Mouse (Mus musculus): ENCODE measurements around the gene Homer3.

The Homer3 gene
- long read RNA-seq, experiment 1, transcript Homer3-203 (10 exons, 2,445 nt), result major isoform, 8 of 17 reads
- long read RNA-seq, experiment 1, partial matches to known transcripts, result 4 of 17 reads
- long read RNA-seq, experiment 1, other reads (novel, unspliced or antisense), result 3 of 17 reads
- long read RNA-seq, experiment 2, transcript Homer3-203 (10 exons, 2,445 nt), result major isoform, 8 of 19 reads
- long read RNA-seq, experiment 2, partial matches to known transcripts, result 2 of 19 reads
- long read RNA-seq, experiment 2, other reads (novel, unspliced or antisense), result 9 of 19 reads

DNA sequence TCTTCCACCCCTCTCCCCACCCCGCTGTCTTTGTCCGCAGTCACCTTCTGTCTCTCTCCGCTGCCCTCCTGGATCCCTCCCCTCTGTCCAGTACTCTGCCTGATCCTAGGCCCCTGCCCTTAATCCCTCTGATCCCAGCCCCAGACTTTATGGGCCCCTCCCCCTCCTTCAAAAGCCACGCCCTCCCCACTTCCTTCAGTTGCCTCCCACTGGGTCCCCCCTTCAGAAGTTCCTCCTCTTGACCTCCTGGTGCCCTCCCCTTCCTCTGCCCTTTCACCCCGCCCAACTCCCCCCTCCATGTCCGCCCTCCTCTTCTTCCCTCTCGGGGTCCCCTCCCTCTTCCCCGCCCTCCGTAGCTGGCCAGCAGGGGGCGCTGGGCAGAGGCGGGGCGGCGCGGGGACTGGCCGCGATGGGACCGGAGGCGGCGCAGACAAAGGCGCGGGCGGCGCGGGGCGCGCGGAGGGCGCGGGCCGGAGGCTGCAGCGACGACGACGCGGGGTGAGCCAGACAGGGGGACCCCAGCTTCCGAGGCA lies at the start of gene Homer3:
Homer3 (plus strand) TSS at position 225 of the 533 bp plus-strand sequence.
- intact Hi-C loops (cut with DNase I), result no loop called here

DNA sequence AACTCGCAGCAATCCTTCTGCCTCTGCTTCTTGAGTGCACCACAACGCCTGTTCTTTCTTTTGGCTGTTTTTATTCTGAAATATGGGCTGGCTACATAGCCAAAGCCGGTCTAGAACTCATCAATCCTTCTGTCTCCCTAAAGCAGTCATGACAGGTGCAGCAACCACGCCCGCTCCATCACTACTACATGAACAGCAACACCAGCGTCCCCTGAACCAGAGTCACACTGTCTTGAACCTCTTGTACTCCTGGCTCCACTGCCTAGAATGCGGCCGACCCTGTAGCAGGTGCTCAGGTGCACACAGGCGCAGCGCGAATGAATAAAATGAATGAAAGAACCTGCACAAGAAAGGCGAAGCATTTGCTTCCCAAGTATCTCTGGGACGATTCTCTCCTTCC lies 49.0 kb upstream of the Homer3 start:
- intact Hi-C loops (cut with DNase I), result loop anchor here (5.0 kb wide), 1 partner anchor 69 kb away; the partner anchor contains the start of genes Cope and Ddx49

DNA sequence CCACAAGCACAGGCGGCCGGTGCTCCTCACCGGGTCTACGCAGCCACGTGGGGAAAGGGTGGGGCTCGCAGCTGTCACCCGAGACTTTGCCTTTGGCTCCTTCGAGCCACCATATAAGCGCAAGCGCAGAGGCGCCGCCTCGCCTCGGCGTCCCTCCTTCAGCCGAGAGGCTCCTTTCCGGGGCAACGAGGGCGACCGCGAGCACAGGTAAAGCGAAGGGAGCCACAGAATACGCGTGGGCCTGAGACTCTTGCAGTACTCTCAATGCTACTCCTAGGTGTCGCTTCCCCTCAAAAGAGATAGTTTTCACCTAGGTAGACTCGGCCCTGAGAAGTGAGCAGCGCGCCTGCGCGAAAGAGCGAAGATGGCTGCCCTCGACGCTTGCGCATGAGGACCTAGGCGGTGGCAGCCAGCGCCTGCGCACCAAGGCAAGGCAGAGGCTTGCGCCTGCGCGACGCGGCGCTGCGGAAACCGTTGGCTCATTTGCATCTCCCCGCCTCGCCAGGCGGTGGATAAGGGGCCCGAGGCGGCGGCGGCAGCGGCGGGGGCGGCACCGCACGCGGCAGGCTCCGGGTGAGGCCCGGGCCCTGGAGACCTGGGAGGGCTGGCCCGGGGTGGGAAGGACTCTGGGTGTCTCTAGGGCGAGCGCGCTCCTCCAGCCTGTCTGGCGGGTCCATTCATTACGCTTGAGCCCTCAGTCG lies 48.4 kb upstream of the Homer3 start, which contains the start of the genes Sugp2 and Armc6:
Sugp2 (plus strand) TSS at position 147 of the 701 bp plus-strand sequence.
Armc6 (minus strand) TSS at position 387 of the 701 bp plus-strand sequence.
- intact Hi-C loops (cut with DNase I), result loop anchor here (5.0 kb wide), 1 partner anchor 68 kb away; the partner anchor contains the start of genes Cope and Ddx49

DNA sequence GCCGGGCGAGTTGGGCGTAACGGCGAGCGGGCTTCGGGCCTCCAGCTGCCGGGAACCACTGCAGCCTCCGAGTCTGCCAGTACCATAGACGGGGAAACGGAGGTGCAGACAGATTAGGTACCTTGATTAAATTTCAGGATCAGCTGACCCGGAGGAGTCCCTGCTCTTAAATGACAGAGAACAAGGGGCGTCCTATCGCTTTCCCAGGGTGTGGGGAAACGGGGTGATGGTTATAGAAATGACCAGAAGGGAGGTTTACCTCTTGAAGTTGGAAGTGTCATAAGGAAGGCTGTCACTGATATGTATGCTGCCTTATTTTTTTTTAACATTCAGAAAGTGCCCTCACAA lies 47.9 kb upstream of the Homer3 start:
- intact Hi-C loops (cut with DNase I), result loop anchor here (5.0 kb wide), 1 partner anchor 68 kb away; the partner anchor contains the start of genes Cope and Ddx49

DNA sequence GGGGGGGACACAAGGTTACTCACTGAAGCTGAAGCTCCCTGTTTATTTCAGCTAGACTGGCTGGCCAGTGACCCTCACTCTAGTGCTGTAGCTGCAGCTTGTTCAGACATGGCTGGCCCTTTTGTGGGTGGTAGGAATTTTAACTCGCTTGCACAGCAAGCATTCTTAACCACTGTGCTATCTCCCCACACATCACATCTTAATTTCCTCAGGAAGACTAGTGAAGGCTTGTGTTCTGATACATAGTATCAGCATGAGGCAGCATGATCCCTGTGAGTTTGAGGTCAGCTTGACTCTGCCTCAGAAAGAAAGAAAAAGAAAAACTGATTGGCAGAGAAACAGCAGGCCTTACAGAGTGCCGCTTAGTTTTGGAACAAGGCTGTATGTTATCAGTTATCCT lies 44.8 kb upstream of the Homer3 start:
- intact Hi-C loops (cut with DNase I), result no loop called here

DNA sequence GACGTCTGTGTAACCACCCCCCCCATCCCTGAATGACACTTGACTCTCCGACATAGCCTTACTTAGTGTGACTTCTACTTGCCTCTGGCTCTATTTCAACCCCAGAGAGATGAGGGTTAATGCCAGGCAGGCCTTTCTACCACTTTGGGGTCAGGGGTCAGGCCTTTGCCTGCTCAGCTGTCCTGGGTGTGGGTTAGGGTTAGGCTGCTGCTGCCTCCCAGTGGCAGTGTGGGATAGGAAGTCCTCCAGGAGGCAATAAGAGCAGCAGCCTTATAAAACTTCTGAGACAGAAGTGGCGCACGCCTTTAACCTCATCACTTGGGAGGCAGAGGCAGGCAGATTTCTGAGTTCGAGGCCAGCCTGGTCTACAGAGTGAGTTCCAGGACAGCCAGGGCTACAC lies 42.0 kb upstream of the Homer3 start:
- intact Hi-C loops (cut with DNase I), result no loop called here

DNA sequence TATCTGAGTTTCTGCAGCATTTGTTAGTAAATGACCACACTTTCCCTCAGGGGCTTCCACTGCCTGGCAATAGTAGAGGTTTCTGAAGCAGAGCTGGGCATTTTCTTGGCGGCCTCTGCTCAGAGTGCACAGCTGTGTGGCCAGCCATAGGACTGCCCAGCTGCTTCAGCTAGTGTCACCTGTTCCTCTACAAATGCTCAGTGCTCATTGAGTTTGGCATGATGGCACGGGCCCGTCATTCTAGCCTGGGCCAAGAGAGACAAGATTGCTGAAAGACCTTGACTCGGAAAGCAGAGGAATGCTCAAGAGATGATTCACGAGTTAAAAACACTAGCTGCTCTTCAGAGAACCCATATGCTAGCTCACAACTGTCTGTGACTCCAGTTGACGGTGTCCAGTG lies 36.0 kb upstream of the Homer3 start:
- intact Hi-C loops (cut with DNase I), result no loop called here

DNA sequence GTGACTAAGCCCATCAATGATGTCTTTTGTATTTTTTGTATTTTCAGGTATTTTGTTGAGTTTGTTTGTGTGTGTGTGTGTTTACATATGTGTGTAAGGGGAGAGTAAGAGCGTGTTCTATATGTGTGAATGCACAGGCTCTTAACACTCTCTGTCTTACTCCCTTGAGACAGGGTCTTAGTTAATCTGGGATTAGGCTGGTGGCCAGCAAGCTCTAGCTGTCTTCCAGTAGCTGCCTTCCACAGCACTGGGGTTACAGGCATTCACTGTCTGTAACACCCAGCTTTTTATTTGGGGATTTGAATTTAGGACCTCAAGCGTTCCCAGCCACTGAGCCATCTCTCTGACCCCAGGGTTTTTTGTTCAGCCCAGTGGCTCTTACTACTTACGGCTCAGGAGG lies 34.8 kb upstream of the Homer3 start:
- intact Hi-C loops (cut with DNase I), result no loop called here

DNA sequence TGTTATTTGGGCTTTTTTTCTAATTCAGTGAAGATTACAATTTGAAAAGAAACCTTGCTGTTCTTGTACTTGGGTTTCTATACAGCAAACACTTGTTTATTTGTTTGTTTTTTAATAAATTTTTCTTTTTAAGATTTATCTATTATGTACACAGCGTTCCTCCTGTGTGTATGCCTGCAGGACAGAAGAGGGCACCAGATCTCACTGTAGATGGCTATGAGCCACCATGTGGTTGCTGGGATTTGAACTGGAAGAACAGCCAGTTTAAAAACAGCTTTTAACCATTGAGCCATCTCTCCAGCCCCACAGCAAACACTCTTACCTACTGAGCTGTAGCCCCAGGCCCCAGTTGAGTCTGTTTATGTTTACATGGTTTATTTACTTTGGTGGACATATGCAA lies 28.0 kb upstream of the Homer3 start:
- intact Hi-C loops (cut with DNase I), result no loop called here

DNA sequence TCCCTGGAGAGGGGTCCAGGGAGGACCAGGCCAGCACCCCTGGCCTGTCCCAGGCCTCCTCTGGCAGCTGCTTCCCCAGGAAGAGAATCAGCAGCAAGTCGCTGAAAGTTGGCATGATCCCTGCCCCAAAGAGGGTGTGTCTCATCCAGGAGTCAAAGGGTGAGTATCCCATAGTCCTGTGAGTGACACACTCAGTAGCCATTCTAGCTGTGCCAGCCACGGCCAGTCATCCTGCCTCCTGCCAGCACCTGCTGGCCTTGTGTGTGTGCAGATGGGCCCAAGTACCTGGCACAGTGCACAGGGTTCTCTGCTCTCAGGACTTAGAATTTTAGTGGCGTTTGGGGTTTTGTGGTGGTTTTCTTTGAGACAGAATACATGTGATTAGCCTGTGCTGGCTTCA lies 25.2 kb upstream of the Homer3 start:
- intact Hi-C loops (cut with DNase I), result no loop called here

DNA sequence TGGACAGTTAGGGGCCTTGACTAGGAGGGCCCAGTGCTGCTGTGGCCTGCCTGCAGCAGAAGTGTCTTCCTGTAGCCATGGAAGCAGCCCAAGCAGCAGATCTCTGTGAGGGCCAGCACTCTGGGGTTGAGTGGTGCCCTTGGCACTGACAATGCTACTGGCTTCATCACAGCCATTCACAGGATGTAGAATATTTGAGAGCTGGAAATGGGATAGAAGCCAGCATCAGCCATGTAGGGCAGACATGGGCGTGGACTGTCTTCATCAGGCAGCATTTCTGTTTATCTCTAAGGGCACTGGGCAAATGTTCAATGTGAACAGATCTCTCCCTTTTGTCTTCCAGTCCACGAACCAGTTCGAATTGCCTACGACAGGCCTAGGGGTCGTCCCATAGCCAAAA lies 24.0 kb upstream of the Homer3 start:
- intact Hi-C loops (cut with DNase I), result no loop called here

DNA sequence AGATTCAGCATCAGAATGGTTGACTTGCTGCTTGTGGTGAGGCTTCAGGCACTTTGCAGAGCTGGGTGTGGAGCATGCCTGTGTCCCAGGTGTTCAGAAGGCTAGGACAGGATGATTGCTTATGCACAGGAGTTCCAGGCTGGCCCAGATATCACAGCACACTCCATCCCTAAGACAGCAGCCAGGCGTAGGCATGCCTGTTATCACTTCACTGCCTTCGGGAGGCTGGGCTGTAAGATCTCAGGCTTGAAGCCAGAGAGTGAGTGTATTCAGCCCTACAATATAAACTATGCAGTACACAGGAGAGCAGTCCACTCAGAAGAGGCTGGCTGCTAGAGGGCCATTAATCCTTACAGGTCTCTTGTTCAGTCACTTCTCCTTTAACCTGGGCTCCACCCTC lies 23.6 kb upstream of the Homer3 start:
- intact Hi-C loops (cut with DNase I), result no loop called here

DNA sequence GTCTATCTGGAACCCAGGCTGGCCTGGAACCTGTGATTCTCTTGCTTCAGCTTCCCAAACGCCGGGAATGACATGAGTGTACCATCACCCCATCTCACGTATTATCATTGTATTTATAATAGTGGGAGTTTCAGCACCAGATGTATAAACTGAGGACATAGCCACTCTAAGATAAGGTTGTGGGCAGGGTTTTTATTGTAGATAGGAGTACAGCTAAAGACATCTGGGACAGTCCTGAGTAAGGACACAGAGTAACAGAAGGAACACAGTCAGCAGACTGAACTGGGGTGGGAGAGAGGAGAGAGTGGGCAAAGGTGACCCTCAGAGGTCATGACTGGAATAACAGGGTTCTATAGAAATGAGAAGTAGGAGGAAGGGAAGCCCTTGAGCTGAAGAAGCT lies 15.0 kb upstream of the Homer3 start:
- intact Hi-C loops (cut with DNase I), result no loop called here

DNA sequence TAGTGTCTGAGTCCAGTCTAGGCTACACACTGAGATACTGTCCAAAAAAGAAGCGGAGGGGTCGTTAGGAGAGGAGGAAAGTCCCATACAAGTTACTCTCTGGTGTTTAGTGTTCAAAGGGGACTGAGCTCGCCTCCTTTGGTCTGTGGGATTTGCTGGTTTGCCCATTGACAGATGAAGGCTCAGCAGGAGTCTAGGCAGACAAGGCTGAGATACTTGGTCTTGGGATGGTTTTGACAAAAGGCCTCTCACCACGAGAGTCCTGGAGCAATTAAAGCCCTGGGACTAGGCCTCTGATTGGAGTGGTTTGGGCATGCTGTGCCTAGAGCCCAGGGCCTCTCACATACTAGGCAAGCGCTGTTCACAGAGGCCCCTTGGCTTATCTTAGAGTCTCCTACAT lies 14.3 kb upstream of the Homer3 start:
- intact Hi-C loops (cut with DNase I), result no loop called here

DNA sequence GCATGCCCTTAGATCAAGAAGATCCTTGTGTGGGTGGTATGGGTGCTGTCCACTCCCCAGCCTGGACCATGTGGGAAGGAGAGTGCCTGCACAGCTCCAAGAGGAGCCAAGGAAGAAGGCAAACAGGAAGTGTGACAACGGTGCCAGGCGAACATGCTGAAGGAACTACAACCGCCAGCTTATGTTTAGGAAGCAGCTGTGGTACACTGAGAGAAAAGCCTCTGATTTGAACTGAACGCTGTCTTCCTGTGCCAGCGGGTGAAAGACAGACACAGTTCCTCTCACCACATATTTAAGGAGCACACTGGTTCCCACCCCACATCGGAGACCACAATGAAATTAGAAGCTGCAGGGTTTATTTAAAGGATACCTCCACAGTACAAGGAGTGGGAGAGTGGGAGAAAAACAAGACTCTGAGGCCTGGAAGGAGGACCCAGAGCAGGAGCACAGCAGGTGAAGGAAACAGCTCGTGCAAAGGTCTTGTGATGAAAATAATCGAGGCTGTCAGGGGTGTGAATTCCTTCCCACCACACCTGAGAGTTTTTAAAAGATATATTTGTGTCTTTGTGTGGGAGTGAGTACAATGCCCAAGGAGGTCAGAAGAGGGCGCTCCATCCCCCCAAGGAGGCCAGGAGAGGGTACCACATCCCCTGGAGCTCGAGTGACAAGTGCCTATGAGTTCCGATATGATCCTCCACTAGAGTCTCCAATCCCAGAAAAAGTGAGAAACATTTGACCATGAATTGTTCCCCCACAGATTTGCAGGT lies 13.6 kb upstream of the Homer3 start:
- intact Hi-C loops (cut with DNase I), result no loop called here

DNA sequence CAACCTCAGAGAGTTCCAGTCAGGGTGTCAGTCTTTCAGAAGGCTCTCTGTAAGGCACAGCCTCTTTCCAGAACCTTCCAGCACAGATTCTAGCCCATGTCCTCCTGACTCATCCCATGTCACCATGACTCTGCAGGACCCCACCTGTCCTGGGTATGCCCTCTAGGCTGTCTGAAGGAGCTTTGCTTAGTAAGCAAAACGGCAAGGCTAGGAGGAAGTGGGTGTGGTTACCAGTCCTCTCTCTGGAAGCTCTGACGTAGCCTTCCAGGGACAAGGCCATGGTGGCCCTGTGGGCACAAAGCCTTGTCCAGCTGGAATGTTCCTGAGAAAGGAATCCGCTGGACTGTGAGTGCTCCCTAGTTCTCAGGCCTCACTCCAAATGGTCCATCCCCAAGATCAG lies 9.7 kb upstream of the Homer3 start:
- intact Hi-C loops (cut with DNase I), result no loop called here

DNA sequence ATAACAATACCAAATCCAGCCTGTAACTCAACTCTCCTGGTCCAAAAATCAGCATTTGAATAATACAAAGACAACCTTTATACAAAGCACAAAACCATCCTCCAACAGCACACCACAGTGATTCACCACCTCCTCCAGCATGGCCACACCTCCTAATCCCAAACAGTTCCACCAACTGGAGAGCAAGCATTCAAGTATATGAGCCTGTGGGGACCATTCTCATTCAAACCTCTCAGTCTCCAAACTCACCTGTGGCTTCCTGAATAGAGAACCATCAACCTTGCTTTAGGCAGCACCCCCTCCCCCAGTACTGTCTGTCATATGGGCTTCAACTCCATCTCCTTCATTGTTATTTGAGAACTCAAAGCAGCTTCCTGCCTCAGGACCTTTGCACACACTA lies 8.3 kb upstream of the Homer3 start:
- intact Hi-C loops (cut with DNase I), result no loop called here

DNA sequence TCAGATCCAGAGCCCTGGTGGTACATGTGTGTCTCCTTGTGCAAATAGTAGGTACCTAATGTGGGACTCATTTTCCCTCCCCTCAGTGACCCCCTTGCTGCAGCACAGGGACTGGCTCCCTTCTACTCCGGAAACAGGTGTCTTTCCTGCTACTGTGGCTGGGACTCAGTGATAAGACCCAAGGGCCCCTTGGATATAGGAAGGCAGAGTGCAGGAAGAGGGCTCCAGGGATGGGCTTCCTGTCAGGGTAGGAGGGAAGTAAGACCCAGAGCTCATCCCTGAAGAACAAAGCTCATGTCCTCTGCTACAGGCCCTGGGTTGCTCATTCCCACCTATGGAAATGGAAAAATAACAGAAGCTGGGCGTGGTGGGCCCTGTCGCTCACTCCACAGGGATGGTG lies 6.2 kb upstream of the Homer3 start:
- intact Hi-C loops (cut with DNase I), result no loop called here

DNA sequence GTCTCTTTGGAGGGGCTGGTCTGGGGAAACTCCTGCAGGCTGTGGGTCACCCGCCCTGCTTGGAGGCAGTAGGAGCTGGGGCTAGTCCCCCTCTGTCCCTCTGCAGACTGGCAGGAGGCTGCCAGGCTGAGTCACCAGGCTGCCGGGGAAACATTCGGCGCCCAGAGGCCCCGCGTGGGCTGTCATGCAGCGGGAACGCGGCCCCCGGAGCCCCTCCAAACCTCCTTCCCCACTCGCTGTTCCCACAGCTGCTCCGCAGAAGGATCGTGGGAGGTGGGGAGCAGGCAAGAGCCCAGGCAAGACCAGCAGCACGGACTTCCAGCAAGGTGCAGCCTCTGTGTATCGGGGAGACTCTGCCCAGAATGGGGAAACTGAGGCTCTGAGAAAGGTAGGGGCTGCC lies 4.5 kb upstream of the Homer3 start:
- intact Hi-C loops (cut with DNase I), result no loop called here

DNA sequence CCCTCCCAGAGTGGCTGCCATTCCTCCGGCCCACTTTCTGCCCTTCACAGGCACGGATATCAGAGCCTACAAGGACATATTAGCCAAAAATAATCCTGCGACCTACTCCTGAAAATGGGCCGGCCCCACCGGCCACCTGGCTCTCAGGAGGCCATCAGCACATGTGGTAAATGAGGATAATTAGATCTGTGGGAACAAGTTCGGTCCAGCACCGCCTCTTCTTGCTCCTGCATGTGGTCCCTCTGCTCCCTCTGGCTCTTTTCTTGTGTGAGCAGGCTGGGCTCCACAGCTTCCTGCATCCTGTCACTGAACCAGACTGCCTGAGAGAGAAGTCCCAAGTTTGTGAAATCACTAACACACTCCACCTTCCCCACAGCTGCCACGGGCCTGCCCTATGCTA lies 3.4 kb upstream of the Homer3 start:
- intact Hi-C loops (cut with DNase I), result no loop called here

DNA sequence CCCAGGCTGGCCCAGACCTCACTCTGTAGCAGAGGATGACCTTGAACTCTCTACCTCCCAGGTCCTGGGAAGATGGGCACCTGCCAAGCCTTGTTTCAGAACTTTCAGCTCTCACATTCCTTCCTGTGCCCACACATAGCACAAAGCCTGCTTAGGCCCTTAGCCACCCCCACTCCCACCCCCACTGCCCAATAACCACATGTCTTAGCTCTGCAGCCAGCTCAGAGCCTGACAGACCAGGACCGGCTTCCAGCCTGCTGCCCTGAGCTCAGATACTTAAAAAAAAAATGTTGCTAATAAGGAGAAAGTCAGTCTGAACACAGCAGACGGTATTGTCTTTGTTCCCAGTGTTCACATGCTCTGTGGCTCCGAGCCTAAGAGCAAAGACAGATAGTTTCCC lies 1.6 kb upstream of the Homer3 start:
- intact Hi-C loops (cut with DNase I), result no loop called here
